In genomic region chr1:86733160-86733821, GRCm38 (mm10) we compare ENCODE assay signal across 30 mouse cellular contexts. TPM values are rescaled to one million over a fixed set of nuclear protein-coding genes. Genes with fewer than 3 reads are reported as not detected.
DNase-seq lines count a peak whose midpoint lies in the region; ATAC-seq and TF ChIP-seq lines count a peak whose summit lies in the region.
"Had no signal": no experiment of that assay in that cellular context is flagged by ENCODE, and none has a peak within 500 bp of the region (broad histone marks: within the 10 kb centered on the region; RNA-seq: fewer than 3 reads in every experiment).

No protein-coding gene starts in this region.

- H3K27ac ChIP-seq in CH12.LX (ENCODE audit: insufficient read depth, low read depth), result no peak overlapping the region
- no peak overlapping the region for H3K27ac ChIP-seq in hindbrain, embryonic 16.5 days (ENCODE audit: low read depth, low read length)
- H3K27ac ChIP-seq: embryonic facial prominence, embryonic 10.5 days; embryonic facial prominence, embryonic 13.5 days; forebrain, embryonic 12.5 days; forebrain, embryonic 15.5 days; heart, embryonic 15.5 days; hindbrain, embryonic 10.5 days; hindbrain, embryonic 13.5 days; hindbrain, postnatal 0 days had no signal

- 84% methylated on average over 2 of the region's 2 CpGs for WGBS in hindbrain, embryonic 16.5 days

- no peak for TF ChIP-seq EP300 in CH12.LX (IDR thresholded peaks at IDR 0.05; ENCODE audit: low read length)

- no peak for TF ChIP-seq POLR2A in CH12.LX (IDR thresholded peaks at IDR 0.05; ENCODE audit: low read depth, low read length)

- no peak for TF ChIP-seq RAD21 in CH12.LX (IDR thresholded peaks at IDR 0.05; ENCODE audit: low read depth, low read length)

- no peak overlapping the region for H3K9ac ChIP-seq in CH12.LX (ENCODE audit: insufficient read depth, low read depth)
- H3K9ac ChIP-seq in hindbrain, embryonic 16.5 days (ENCODE audit: low read depth, low read length), result no peak overlapping the region
- H3K9ac ChIP-seq: embryonic facial prominence, embryonic 13.5 days; forebrain, embryonic 12.5 days; forebrain, embryonic 15.5 days; heart, embryonic 12.5 days; heart, embryonic 15.5 days; hindbrain, embryonic 13.5 days had no signal

- DNase-seq in CD4-positive helper T cell, adult 2 months (ENCODE audit: low read depth, low spot score), result peak; percentile 22
- peak; percentile 12 for DNase-seq in CH12.LX (ENCODE audit: extremely low read depth)
- peak; percentile 70 for DNase-seq in induced T-regulatory cell, adult 2 months (ENCODE audit: low read depth)
- DNase-seq in splenic B cell, adult 2 months (ENCODE audit: low read depth, low spot score), result peak; percentile 15
- DNase-seq in lung, postnatal 14 days, result no peak
- DNase-seq: adrenal gland, adult 8-10 months; adrenal gland, postnatal 25 days; cerebellum, adult 11-12 months; cerebellum, adult 8-10 months; cerebellum, postnatal 10 days; cerebellum, postnatal 36 days; embryo, embryonic 11 days; gastrocnemius, postnatal 25 days; heart, adult 18-20 months; heart, postnatal 10 days; heart, postnatal 36 days had no signal

- dilution Hi-C loops in CH12.LX (cut with MboI; ENCODE audit: extremely low pct_ligation_motif_present, extremely low pct_unique_long_range_greater_than_20kb, low sequenced_read_pairs), result no loop called here

- no peaks in the 10 kb centered on the region for H3K27me3 ChIP-seq in CH12.LX (replicated peaks)
- no peaks in the 10 kb centered on the region for H3K27me3 ChIP-seq in splenic B cell, adult 2 months (ENCODE audit: control insufficient read depth, insufficient read depth, low read length, poor library complexity, severe bottlenecking)
- no peaks in the 10 kb centered on the region for H3K27me3 ChIP-seq in hindbrain, embryonic 16.5 days (replicated peaks; ENCODE audit: control insufficient read depth, insufficient read depth, low read length)
- H3K27me3 ChIP-seq: embryonic facial prominence, embryonic 13.5 days; forebrain, embryonic 12.5 days; forebrain, embryonic 15.5 days; heart, embryonic 12.5 days; heart, embryonic 15.5 days; hindbrain, embryonic 13.5 days; Patski had no signal

- no peaks in the 10 kb centered on the region for H3K36me3 ChIP-seq in CH12.LX (replicated peaks in 1 of 2; ENCODE audit: control insufficient read depth in 1 of 2, insufficient read depth in 1 of 2, low read length in 1 of 2)
- H3K36me3 ChIP-seq in splenic B cell, adult 2 months (ENCODE audit: control insufficient read depth, insufficient read depth, low read length, poor library complexity, severe bottlenecking), result no peaks in the 10 kb centered on the region
- no peaks in the 10 kb centered on the region for H3K36me3 ChIP-seq in hindbrain, embryonic 16.5 days (ENCODE audit: control insufficient read depth, insufficient read depth, low read length)
- H3K36me3 ChIP-seq: embryonic facial prominence, embryonic 13.5 days; forebrain, embryonic 12.5 days; forebrain, embryonic 15.5 days; G1E; heart, embryonic 12.5 days; heart, embryonic 15.5 days; hindbrain, embryonic 10.5 days; hindbrain, embryonic 13.5 days had no signal

- peaks cover 0 to 7% of the 10 kb centered on the region in 2 experiments; a peak in 3 of 4 replicates for H3K4me1 ChIP-seq in CH12.LX (ENCODE audit: control insufficient read depth in 1 of 2, insufficient read depth in 2 of 2)
- H3K4me1 ChIP-seq in hindbrain, embryonic 16.5 days (ENCODE audit: control insufficient read depth, insufficient read depth, low read depth, low read length), result no peaks in the 10 kb centered on the region
- H3K4me1 ChIP-seq: embryonic facial prominence, embryonic 10.5 days; embryonic facial prominence, embryonic 13.5 days; forebrain, embryonic 12.5 days; forebrain, embryonic 15.5 days; heart, embryonic 12.5 days; heart, embryonic 15.5 days; hindbrain, embryonic 10.5 days; hindbrain, embryonic 13.5 days had no signal

- peak overlapping the region; percentile 36; the same call in 1 of the 2 replicates for H3K4me2 ChIP-seq in CH12.LX (ENCODE audit: insufficient read depth, low read depth, poor library complexity, severe bottlenecking)
- H3K4me2 ChIP-seq in hindbrain, embryonic 16.5 days (ENCODE audit: low read length), result no peak overlapping the region
- H3K4me2 ChIP-seq: embryonic facial prominence, embryonic 13.5 days; forebrain, embryonic 12.5 days; forebrain, embryonic 15.5 days; heart, embryonic 12.5 days; heart, embryonic 15.5 days; hindbrain, embryonic 13.5 days had no signal

- in situ Hi-C loops in CH12.LX (cut with MboI; ENCODE audit: low pct_ligation_motif_present, low pct_unique_long_range_greater_than_20kb, low sequenced_read_pairs), result no loop called here

- ATAC-seq in hindbrain, embryonic 16.5 days, result no peak
- no peak for ATAC-seq in megakaryocyte, adult 5-6 weeks (ENCODE audit: poor library complexity, severe bottlenecking)
- ATAC-seq: forebrain, embryonic 15.5 days; hindbrain, postnatal 0 days; Patski had no signal

- H3K9me3 ChIP-seq in CH12.LX (replicated peaks; ENCODE audit: low read length), result no peaks in the 10 kb centered on the region
- no peaks in the 10 kb centered on the region for H3K9me3 ChIP-seq in hindbrain, embryonic 16.5 days (ENCODE audit: control insufficient read depth, low read length)
- H3K9me3 ChIP-seq: embryonic facial prominence, embryonic 10.5 days; forebrain, embryonic 12.5 days; forebrain, embryonic 15.5 days; G1E; heart, embryonic 12.5 days; heart, embryonic 15.5 days; hindbrain, embryonic 10.5 days; hindbrain, embryonic 13.5 days had no signal

- H3K4me3 ChIP-seq in CH12.LX (replicated peaks in 1 of 3; ENCODE audit: low read depth in 2 of 3, low read length in 2 of 3, poor library complexity in 1 of 3), result no peak overlapping the region
- no peak overlapping the region for H3K4me3 ChIP-seq in hindbrain, embryonic 16.5 days (ENCODE audit: low read length)
- H3K4me3 ChIP-seq: embryonic facial prominence, embryonic 10.5 days; embryonic facial prominence, embryonic 13.5 days; erythroblast, embryonic 14.5 days; forebrain, embryonic 12.5 days; forebrain, embryonic 15.5 days; heart, embryonic 12.5 days; heart, embryonic 15.5 days; hindbrain, embryonic 10.5 days; hindbrain, embryonic 13.5 days had no signal

- H3K79me2 ChIP-seq in CH12.LX (replicated peaks; ENCODE audit: control insufficient read depth, extremely low read depth, insufficient read depth, poor library complexity, severe bottlenecking), result no peaks in the 10 kb centered on the region

- TF ChIP-seq CTCF in CH12.LX (conservative IDR thresholded peaks at IDR 0.05 in 1 of 2, IDR thresholded peaks at IDR 0.05 in 1 of 2; ENCODE audit: low read depth in 2 of 2, low read length in 2 of 2), result no peak

TF ChIP-seq in CH12.LX, 34 proteins besides CTCF, POLR2A, EP300 and RAD21:
- no peak for TF ChIP-seq SMC3 (IDR thresholded peaks at IDR 0.05; ENCODE audit: low read depth, low read length)
- no peak for TF ChIP-seq MAZ (IDR thresholded peaks at IDR 0.05; ENCODE audit: low read depth, low read length)
- TF ChIP-seq MXI1 (IDR thresholded peaks at IDR 0.05; ENCODE audit: low read depth, low read length), result no peak
- no peak for TF ChIP-seq KAT2A (IDR thresholded peaks at IDR 0.05; ENCODE audit: insufficient replicate concordance, low read length)
- TF ChIP-seq ZMIZ1 (IDR thresholded peaks at IDR 0.05; ENCODE audit: low read depth, low read length), result no peak
- TF ChIP-seq USF2 (conservative IDR thresholded peaks at IDR 0.05; ENCODE audit: low read depth, low read length), result no peak
- no peak for TF ChIP-seq MAFK (IDR thresholded peaks at IDR 0.05; ENCODE audit: insufficient replicate concordance, low read length)
- no peak for TF ChIP-seq POLR2AphosphoS2 (IDR thresholded peaks at IDR 0.05; ENCODE audit: low read depth, low read length)
- no peak for TF ChIP-seq GABPA (IDR thresholded peaks at IDR 0.05; ENCODE audit: insufficient replicate concordance, low read depth, low read length)
- TF ChIP-seq PAX5 (IDR thresholded peaks at IDR 0.05; ENCODE audit: low read length), result no peak
- no peak for TF ChIP-seq ELF1 (IDR thresholded peaks at IDR 0.05; ENCODE audit: low read depth, low read length)
- TF ChIP-seq ETS1 (conservative IDR thresholded peaks at IDR 0.05; ENCODE audit: low read depth, low read length), result no peak
- no peak for TF ChIP-seq UBTF (IDR thresholded peaks at IDR 0.05; ENCODE audit: low read depth, low read length)
- no peak for TF ChIP-seq MYC (IDR thresholded peaks at IDR 0.05; ENCODE audit: low read depth, low read length)
- no peak for TF ChIP-seq JUN (IDR thresholded peaks at IDR 0.05; ENCODE audit: insufficient read depth, low read depth, low read length)

RNA-seq across cellular contexts. Expression of gene Dis3l2, which starts 29.7 kb away (rescaled TPM):
- total RNA-seq in CH12.LX (2012; rRNA removed) (13.1 and 17.4 TPM in 2 replicates), CH12.LX (2014; rRNA removed) (16.5 and 16.9 TPM in 2 replicates)
- 9.6 and 12.4 TPM in 2 replicates for polyA plus RNA-seq in CH12.LX (2012; ENCODE audit: insufficient read length, low read depth)
- polyA plus RNA-seq in hindbrain, embryonic 16.5 days (2015; fragmentation: Nextera tagmentation; extraction: Ambion mirVana), result 37.8 and 40.1 TPM in 2 replicates
- 6.7 and 9.8 TPM in 2 replicates for total RNA-seq in megakaryocyte, adult 5-6 weeks (2015)
- 13.8 TPM in 2 replicates for total RNA-seq in megakaryocyte, adult 5-6 weeks (2017)
